Mouse (Mus musculus): ENCODE data around the gene Themis. TPM values are rescaled to one million over a fixed set of nuclear protein-coding genes. Genes with fewer than 3 reads are reported as not detected.

Themis gene
- polyA plus RNA-seq, 1 experiment from 2014 or later: 0.08 TPM

DNA sequence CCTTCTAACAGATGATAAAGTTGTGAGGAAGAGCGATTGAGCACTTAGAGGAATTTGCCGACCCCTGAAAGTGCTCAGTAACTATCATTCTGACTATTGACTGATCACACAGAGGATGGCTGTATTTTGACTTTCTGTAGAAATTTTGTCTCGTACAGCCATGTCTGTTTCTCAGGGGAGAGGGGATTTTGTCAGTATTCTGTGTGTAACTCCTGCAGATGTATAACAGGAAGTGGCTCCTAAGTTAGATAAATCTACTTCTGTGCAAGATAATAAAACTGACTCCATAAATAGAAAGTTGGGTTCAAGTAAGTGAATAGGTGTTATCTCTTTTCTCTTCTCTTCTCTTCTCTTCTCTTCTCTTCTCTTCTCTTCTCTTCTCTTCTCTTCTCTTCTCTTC, 137.0 kb downstream of the Themis start:
- H3K9ac ChIP-seq: no peak overlapping the region
- no peak overlapping the region for H3K4me2 ChIP-seq
- no peak for ATAC-seq (ENCODE audit: extremely low read depth, insufficient number of reproducible peaks, low FRiP score, low TSS enrichment)
- H3K27ac ChIP-seq (replicated peaks): no peak overlapping the region
- H3K36me3 ChIP-seq: no peaks in the 10 kb centered on the region
- H3K9me3 ChIP-seq: no peaks in the 10 kb centered on the region
- H3K4me3 ChIP-seq: no peak overlapping the region
- H3K4me1 ChIP-seq: no peaks in the 10 kb centered on the region
- H3K27me3 ChIP-seq (replicated peaks): no peaks in the 10 kb centered on the region
- 53% methylated on average over 3 of the region's 3 CpGs for WGBS

GRCm38 (mm10) chr10:28811928-28812570, 143.9 kb downstream of the Themis start:
- 68% methylated on average over 5 of the region's 5 CpGs for WGBS
- H3K4me2 ChIP-seq: no peak overlapping the region
- no peaks in the 10 kb centered on the region for H3K9me3 ChIP-seq
- no peak overlapping the region for H3K9ac ChIP-seq
- no peaks in the 10 kb centered on the region for H3K27me3 ChIP-seq (replicated peaks)
- H3K4me3 ChIP-seq: no peak overlapping the region
- H3K27ac ChIP-seq (replicated peaks): no peak overlapping the region
- H3K4me1 ChIP-seq: no peaks in the 10 kb centered on the region
- no peaks in the 10 kb centered on the region for H3K36me3 ChIP-seq
- no peak for ATAC-seq (ENCODE audit: extremely low read depth, insufficient number of reproducible peaks, low FRiP score, low TSS enrichment)

- no peak for ATAC-seq (ENCODE audit: extremely low read depth, insufficient number of reproducible peaks, low FRiP score, low TSS enrichment)
- Histone ChIP-seq H3K4me1 (no peaks in the 10 kb centered on the region), H3K9ac (no peak overlapping the region), H3K27ac (replicated peaks) (no peak overlapping the region), H3K27me3 (replicated peaks) (no peaks in the 10 kb centered on the region), H3K9me3 (no peaks in the 10 kb centered on the region), H3K36me3 (no peaks in the 10 kb centered on the region), H3K4me3 (no peak overlapping the region), H3K4me2 (no peak overlapping the region)
Observed at GRCm38 (mm10) chr10:28812571-28812936, 144.4 kb downstream of the Themis start.

GRCm38 (mm10) chr10:28816160-28816559, 148.0 kb downstream of the Themis start:
- Histone ChIP-seq H3K4me1 (no peaks in the 10 kb centered on the region), H3K9me3 (0 out of 2 replicates have a peak, but pooled peaks cover 7% of the 10 kb centered on the region), H3K9ac (no peak overlapping the region), H3K27me3 (replicated peaks) (no peaks in the 10 kb centered on the region), H3K27ac (replicated peaks) (no peak overlapping the region), H3K4me3 (no peak overlapping the region), H3K4me2 (no peak overlapping the region), H3K36me3 (no peaks in the 10 kb centered on the region)
- ATAC-seq (ENCODE audit: extremely low read depth, insufficient number of reproducible peaks, low FRiP score, low TSS enrichment): no peak
- WGBS: 74% methylated on average over 4 of the region's 4 CpGs

GRCm38 (mm10) chr10:28822320-28822719, 154.2 kb downstream of the Themis start:
- Histone ChIP-seq H3K9me3 (0 out of 2 replicates have a peak, but pooled peaks cover 7% of the 10 kb centered on the region), H3K36me3 (no peaks in the 10 kb centered on the region), H3K27ac (replicated peaks) (no peak overlapping the region), H3K9ac (no peak overlapping the region), H3K4me3 (no peak overlapping the region), H3K4me1 (no peaks in the 10 kb centered on the region), H3K27me3 (replicated peaks) (no peaks in the 10 kb centered on the region), H3K4me2 (no peak overlapping the region)
- 77% methylated on average over 3 of the region's 3 CpGs for WGBS
- no peak for ATAC-seq (ENCODE audit: extremely low read depth, insufficient number of reproducible peaks, low FRiP score, low TSS enrichment)

- no peak for ATAC-seq (ENCODE audit: extremely low read depth, insufficient number of reproducible peaks, low FRiP score, low TSS enrichment)
- Histone ChIP-seq H3K36me3 (no peaks in the 10 kb centered on the region), H3K27me3 (replicated peaks) (no peaks in the 10 kb centered on the region), H3K4me3 (no peak overlapping the region), H3K9ac (no peak overlapping the region), H3K4me2 (no peak overlapping the region), H3K9me3 (no peaks in the 10 kb centered on the region), H3K4me1 (peaks cover 3% of the 10 kb centered on the region; the same call in 1 of the 2 replicates), H3K27ac (replicated peaks) (no peak overlapping the region)
- 56% methylated on average over 2 of the region's 2 CpGs for WGBS
Observed at GRCm38 (mm10) chr10:28842605-28843004, 174.4 kb downstream of the Themis start.

DNA sequence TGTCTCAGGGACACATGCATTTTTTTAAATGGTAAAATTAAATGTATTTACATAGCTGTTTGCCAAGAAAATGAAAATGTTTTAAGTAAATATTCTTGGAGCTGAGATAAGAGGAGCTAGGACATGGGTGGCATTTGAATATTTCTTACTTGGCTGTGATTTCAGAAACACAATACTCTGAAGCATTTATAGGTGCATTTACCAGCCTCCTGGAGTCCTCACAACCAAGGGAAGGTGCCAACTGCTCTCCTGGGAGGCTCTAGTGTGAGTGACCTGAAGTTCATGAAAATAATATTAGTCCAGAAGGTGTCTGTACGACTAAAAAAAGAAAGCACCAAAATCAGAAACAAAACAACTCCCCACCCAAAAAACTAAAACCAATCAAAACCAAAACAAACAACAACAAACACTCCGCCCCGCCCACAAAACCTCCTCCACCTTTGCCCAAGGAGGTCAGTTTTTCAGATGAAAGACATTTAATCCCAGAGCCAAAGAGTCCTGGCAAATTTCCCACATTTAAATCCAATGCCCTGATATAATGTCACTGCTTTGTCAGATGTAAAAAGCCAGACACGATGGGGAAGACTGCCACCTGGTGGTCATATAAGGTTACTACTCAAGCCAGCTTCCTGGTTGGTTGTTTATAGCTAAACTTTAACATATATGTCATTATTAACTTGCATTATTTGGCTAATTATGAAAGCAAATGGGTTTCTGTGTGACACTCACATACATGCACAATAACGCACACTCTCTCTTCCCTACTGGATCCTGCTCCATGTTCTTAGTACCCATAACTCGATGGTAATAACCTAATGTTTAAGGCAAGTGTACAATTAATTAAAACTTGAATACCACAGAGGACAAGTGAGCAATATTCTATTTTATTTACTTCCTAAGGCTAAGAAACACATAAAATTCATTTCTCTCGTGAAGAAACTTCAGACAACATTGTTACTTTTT, 175.9 kb downstream of the Themis start:
- no peak overlapping the region for H3K27ac ChIP-seq (replicated peaks)
- WGBS: 23% methylated on average over 7 of the region's 7 CpGs

GRCm38 (mm10) chr10:28856154-28856553, 188.0 kb downstream of the Themis start:
- no peaks in the 10 kb centered on the region for H3K4me1 ChIP-seq
- WGBS: 79% methylated on average over 2 of the region's 2 CpGs
- H3K4me3 ChIP-seq: no peak overlapping the region
- no peaks in the 10 kb centered on the region for H3K27me3 ChIP-seq (replicated peaks)
- H3K4me2 ChIP-seq: no peak overlapping the region
- no peak overlapping the region for H3K9ac ChIP-seq
- no peaks in the 10 kb centered on the region for H3K36me3 ChIP-seq
- H3K9me3 ChIP-seq: no peaks in the 10 kb centered on the region
- no peak overlapping the region for H3K27ac ChIP-seq (replicated peaks)
- ATAC-seq (ENCODE audit: extremely low read depth, insufficient number of reproducible peaks, low FRiP score, low TSS enrichment): no peak

More for the DNA sequence above, 175.9 kb downstream of the Themis start:
- no peak overlapping the region for H3K4me3 ChIP-seq
- peaks cover 3% of the 10 kb centered on the region; the same call in 1 of the 2 replicates for H3K4me1 ChIP-seq
- H3K27me3 ChIP-seq (replicated peaks): no peaks in the 10 kb centered on the region
- no peak for ATAC-seq (ENCODE audit: extremely low read depth, insufficient number of reproducible peaks, low FRiP score, low TSS enrichment)
- H3K9ac ChIP-seq: no peak overlapping the region
- peak overlapping the region; percentile 27; the same call in 1 of the 2 replicates for H3K4me2 ChIP-seq
- no peaks in the 10 kb centered on the region for H3K36me3 ChIP-seq
- H3K9me3 ChIP-seq: no peaks in the 10 kb centered on the region

DNA sequence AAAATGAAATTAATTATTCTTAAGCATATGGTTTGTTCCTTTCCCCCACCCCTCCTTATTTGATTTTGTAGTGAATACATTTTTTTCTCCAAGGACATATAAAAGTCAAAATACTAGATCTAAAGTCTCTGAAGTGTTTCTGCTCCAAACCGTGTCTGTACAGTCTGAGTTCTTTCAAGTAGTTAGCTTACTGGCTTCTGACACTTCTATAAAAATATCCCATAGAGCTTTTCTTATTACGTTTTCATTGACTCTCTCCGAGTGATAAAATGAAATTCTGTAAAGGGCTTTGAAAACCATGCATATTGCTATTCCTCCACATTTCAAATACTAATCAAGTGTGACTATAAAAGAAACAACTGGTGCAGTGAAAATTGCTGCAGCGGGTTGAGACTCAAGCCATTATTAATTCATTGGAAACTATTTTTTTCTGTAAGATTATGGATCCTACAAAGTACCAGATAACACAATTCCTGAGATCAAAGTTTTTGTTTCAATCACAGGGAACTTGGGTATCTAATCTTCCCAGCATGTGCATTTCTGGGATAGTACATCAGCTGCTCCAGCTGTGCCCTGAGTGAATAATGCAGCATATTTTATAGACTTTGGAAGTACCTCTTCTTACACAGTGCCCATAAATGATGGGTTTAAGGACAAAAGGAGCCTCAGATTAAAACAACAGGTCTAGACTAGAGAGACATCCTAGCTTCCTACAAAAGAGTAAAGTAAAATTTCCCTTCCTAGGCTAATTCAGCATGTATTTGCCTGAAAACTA, 202.6 kb downstream of the Themis start:
- Histone ChIP-seq H3K9ac (no peak overlapping the region), H3K4me3 (no peak overlapping the region), H3K36me3 (no peaks in the 10 kb centered on the region), H3K4me2 (no peak overlapping the region), H3K9me3 (no peaks in the 10 kb centered on the region), H3K4me1 (0 out of 2 replicates have a peak, but pooled peaks cover 7% of the 10 kb centered on the region), H3K27me3 (replicated peaks) (no peaks in the 10 kb centered on the region), H3K27ac (replicated peaks) (no peak overlapping the region)
- 61% methylated on average over 4 of the region's 4 CpGs for WGBS
- no peak for ATAC-seq (ENCODE audit: extremely low read depth, insufficient number of reproducible peaks, low FRiP score, low TSS enrichment)

DNA sequence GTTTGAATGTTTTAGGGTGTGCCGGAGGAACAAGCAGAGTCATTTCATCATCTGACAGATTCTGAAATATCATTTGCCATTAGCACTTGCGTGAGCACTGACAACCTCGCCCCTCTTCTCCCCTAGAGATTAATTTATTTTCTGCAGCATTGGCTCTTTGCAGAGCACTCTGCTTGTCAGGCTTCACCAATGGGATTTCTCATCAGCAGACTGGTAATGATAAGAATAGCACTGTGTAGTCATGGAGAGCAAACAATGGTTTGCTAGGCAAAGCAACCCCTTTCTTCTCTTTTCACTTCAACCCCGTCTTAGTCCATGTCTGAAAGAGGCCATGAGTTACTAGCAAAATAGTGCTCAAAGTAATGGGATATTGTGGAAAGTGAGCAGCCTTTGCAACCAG, 206.4 kb downstream of the Themis start:
- Histone ChIP-seq H3K4me2 (no peak overlapping the region), H3K36me3 (no peaks in the 10 kb centered on the region), H3K27ac (replicated peaks) (no peak overlapping the region), H3K9me3 (no peaks in the 10 kb centered on the region), H3K9ac (no peak overlapping the region), H3K27me3 (replicated peaks) (no peaks in the 10 kb centered on the region), H3K4me1 (0 out of 2 replicates have a peak, but pooled peaks cover 7% of the 10 kb centered on the region), H3K4me3 (no peak overlapping the region)
- no peak for ATAC-seq (ENCODE audit: extremely low read depth, insufficient number of reproducible peaks, low FRiP score, low TSS enrichment)
- WGBS: 40% methylated on average over 4 of the region's 4 CpGs

DNA sequence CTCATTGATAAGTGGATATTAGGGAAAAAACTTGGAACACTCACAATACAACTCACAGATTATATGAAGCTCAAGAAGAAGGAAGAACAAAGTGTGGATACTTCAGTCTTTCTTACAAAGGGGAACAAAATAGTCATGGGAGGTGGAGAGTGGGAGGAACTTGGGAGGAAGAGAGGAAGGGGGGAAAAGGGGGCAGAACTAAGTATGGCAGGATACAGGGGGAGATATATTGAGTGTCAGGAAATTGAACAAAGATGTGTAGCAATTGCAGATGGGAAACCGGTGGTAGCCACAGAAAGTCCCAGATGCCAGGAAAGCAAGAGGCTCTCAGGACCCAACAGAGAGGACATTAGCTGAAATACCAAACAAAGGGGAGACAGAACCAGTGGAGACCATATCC, 219.5 kb downstream of the Themis start:
- Histone ChIP-seq H3K4me3 (no peak overlapping the region), H3K27me3 (replicated peaks) (no peaks in the 10 kb centered on the region), H3K9ac (no peak overlapping the region), H3K27ac (replicated peaks) (no peak overlapping the region), H3K4me1 (peaks cover 8% of the 10 kb centered on the region; the same call in 1 of the 2 replicates), H3K9me3 (no peaks in the 10 kb centered on the region), H3K36me3 (no peaks in the 10 kb centered on the region), H3K4me2 (no peak overlapping the region)
- no peak for ATAC-seq (ENCODE audit: extremely low read depth, insufficient number of reproducible peaks, low FRiP score, low TSS enrichment)
- WGBS: 68% methylated on average over 1 of the region's 1 CpGs
